Mouse (Mus musculus) gastrocnemius, postnatal 25 days (tissue): ENCODE measurements around the gene Patj. TPM values are rescaled to one million over a fixed set of nuclear protein-coding genes. Genes with fewer than 3 reads are reported as not detected.
"Not testable (repeated sequence)": the region's sequence is repeated elsewhere in the genome, so short reads cannot be mapped to it uniquely, and the experiment has no call there.

ENCODE experiments used
- DNase-seq: peaks from one replicate; pipeline ENCODE4 v3.0.0; 2022
- total RNA-seq, 2 experiments: library from RNA; stranded (reverse); gene quantifications; 1 replicate in 1 of 2; 2 replicates in 1 of 2; pipeline ENCODE4 v1.2.3; 2021

The Patj gene
- total RNA-seq, 2 experiments from 2014 or later: 1.6 to 2.6 TPM

DNA sequence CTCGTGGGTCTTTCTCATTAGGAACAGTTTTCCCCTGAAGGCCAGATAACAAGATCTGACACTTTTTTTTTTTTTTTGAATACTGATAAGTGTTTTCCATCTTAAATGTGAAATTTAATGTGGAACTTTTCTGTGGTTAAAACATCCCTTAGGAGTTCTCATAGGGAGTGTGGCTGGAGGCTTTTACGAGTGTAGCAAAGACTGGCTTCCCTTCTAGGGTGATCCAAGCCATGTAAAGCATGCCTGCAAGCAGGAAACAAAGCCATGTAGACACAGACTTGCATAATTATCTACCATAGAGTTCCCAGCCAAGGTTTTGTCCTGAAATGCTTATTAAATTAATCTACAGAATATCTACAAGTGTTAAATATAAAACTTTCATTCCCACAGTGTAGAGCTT, 263.4 kb downstream of the Patj start:
- DNase-seq: no peak

DNA sequence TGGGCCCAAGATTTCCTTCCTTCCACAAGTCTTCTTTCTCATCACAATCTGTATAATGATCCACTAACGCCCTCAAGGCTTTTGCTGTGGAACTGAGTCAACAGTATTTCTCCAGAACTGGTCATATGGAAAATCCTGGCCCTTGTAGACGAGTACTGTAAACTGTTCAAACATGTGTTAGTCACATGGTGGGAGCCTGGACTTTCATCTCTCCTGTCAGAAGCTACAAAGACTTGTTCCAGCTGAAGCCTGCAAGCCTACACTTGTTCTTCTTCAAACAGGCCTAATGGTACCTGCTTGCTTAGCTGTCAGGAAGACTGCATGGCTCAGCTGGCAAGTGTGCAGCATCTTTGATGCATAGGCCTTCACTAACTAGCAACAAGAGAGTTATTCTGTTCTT, 264.9 kb downstream of the Patj start:
- DNase-seq: no peak

DNA sequence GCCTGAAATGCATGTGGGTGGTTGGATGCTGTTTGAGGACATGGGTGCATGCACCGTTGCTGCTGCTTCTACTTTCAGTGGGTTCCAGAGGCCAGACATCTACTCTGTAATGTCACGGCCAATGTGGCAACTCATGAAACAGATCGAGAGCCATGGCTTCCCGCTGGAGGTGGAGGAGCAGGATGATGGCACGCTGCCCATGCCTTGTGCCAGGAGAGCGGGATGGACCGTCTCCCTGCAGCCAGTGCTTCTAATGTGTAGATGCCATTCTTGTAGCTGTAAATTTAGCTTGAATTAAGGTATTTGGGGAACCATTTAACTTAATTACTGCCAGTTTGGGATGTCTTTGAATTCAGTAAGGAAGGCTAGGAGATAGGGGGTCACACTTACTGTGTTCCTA, 270.3 kb downstream of the Patj start:
- DNase-seq: no peak

DNA sequence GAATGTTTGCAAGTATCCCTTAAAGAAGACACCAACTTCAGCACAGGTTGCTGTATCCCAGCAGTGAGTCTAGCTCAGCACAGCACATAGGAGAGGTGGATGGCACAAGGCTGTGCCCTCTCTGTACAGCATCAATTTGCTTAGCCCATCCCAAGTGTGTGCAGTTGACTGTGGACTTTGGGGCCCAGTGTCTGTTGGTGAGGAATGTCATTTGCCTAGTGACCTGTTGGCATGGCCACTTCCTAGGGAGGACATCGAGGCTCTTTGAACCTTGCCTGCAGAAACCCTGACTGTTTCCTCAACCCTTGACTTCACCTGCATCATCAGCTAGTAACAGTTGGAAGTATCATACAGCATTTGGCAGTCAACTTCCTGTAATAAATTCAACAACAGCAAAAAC, 270.9 kb downstream of the Patj start:
- no peak for DNase-seq

- DNase-seq: no peak
These were observed 271.4 kb downstream of the Patj start for GRCm38 (mm10) chr4:98667009-98667408.

DNA sequence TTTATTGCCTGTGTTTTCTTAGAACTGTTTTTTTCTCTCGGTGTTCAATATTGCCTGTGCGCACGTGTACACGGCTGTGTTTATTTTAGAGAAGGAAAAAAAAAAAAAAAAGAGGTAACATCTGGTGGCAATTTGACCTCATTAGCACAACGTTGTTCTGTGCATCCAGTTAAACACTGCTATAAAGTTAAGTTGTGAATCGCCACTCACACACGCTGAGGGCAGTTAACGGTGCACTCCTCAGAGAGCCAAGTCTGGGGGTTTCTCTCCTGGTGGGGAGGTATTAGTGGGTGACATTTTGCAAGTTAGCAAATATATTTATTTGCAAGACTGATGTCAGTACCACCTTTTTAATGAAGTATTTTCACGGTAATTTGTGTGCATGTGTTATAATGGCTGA, 281.9 kb downstream of the Patj start:
- DNase-seq: no peak

- no peak for DNase-seq
These were observed 291.2 kb downstream of the Patj start for GRCm38 (mm10) chr4:98686678-98687267.

- no peak for DNase-seq
These were observed 292.5 kb downstream of the Patj start for GRCm38 (mm10) chr4:98688116-98688515.

- DNase-seq: no peak
These were observed 292.9 kb downstream of the Patj start for GRCm38 (mm10) chr4:98688520-98688919.

GRCm38 (mm10) chr4:98689988-98690387, 294.4 kb downstream of the Patj start:
- no peak for DNase-seq

- DNase-seq: no peak
These were observed 298.0 kb downstream of the Patj start for GRCm38 (mm10) chr4:98693465-98694185.

DNA sequence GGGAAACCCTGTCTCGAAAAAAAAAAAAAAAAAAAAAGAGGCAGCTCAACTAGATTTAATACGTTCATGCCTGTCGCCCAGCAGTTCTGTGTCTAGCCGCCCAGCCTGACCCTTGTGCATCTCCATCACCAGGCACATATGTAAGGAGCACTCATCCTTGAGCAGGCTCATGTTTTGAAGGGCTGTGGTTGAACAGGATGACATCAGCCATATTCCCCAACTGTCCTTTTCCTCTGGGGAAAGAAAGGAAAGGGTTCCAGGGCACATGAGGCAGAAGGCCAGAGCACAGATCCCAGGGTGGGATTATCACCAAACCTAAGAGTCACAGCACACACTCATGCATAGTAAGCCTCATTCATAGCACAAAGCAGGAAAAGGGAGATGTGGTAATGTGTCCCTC, 302.3 kb downstream of the Patj start:
- DNase-seq: no peak

DNA sequence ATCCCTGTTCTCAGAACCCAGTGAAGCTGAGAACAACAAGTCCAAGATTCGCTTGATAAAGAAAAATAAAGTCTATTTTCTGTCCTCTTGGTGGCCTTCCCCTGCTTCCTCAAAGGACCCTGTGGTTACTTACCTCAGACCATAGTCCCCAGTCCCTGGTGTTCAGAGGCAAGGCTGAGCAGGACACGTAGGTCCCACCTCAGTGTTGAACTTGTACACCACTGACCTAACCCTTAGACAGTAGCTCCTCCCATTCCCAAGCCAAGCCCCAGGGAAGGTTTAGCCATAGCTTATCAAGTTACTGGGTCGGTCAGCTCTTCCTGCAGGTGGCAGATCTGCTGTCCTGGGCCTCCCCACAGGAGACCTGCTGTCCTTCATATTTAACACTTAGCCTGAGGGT, 303.3 kb downstream of the Patj start:
- DNase-seq: no peak

DNA sequence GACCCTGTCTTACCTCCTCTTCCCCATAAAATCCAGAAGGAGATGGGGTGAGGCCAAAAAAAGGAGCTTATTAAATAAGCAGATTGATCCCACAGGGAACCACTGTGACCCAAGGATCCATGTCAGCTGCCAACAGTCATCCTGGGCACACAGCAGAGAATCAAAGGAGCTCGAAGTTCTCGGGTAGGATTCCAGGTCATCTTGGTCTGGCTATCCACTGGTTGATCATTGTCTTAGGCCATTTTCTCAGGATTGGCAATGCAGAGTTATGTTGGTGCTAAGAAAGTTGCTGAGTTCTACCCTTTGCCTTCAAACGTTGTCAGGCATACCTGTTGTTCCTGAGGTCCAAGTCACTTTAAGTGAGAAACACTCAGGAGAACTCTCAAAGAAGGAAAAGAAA, 304.6 kb downstream of the Patj start:
- no peak for DNase-seq

DNA sequence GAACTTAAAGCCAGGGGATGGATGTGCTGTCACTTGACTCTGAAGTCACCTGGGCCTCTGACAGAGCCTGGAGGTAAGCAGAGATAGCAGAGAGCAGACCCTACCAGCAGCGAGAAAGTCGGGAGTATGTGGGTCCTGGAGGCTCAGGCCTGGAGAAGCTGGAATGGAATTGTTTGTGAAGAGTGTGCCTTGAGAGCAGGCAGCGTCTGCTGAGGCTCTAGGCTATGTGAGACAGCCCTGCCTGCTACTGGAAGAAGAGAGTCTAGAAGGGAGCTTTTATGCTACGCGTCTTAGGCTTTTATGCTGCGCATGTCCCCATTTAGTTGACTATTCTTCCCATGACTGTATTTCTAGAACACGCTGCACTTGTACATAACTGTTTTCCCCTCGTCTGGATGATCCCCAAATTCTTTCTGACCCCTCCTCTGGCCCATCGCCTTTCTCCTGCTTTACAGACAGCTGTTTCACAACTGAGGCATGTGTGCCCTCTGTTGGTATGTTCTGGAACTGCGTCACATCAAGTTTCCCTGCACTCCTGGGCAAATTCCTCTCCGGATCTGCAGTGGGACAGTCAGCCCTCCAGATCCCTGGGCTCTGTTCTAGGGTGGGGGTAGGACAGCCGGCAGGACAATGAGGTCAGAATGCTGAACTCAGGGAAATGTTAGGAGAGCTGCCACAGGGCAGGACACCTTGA, 306.8 kb downstream of the Patj start:
- DNase-seq: peak; percentile 21

GRCm38 (mm10) chr4:98710891-98711290, 315.3 kb downstream of the Patj start:
- DNase-seq: no peak

DNA sequence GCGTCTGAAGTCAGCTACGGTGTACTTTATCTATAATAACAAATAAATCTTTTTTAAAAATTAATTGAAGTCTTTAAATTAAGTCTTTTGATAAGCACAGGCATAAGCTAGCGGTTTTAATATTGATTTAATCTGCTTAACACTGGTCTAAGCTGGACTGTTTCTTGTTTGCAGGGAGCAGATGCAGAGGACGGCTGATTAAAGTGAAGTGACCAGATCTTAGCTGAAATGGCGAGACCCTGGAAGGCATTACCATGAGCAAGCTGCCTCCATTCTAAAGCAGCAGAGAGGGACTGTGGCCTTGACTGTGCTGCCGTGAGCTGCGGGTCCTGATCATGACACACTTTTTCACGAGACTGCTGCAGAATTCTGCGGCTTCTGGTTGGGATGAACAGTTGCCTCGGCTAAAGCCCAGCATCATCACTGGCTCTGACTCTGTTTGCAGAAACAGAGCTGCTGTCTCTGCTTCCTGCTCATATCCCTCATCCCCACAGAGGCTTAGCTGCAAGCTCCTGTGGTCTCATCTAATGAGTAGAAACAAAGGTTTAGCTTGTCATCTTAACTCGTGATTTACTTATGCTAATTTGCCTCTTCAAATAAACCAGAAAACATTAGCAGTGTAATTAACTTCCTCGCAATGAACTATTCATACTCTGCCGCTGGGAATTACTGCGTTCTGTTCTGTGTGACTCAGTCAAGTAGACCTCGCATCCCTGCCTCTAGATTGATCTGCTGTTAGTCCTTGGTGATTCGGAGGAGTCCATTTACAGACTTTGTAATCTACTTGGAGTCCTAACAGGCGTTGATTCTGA, 322.4 kb downstream of the Patj start:
- no peak for DNase-seq

DNA sequence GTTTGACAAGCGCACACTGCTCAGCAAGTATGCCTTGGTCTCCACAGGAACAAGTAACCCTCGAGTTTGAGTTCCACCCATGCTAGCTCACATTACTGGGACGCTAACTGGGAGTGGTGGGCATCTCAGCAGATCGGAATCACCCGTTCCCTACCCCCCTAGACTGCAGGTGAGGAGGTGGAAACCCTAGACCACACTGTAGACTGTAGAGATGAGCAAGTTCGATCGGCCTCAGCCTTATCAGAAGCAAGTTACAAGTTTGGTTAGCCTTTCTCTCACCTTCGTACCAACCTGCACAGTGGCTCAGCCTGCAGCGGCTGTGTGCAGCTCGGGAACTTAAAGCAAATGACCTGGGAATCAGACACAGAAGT, 322.9 kb downstream of the Patj start:
- no peak for DNase-seq

DNA sequence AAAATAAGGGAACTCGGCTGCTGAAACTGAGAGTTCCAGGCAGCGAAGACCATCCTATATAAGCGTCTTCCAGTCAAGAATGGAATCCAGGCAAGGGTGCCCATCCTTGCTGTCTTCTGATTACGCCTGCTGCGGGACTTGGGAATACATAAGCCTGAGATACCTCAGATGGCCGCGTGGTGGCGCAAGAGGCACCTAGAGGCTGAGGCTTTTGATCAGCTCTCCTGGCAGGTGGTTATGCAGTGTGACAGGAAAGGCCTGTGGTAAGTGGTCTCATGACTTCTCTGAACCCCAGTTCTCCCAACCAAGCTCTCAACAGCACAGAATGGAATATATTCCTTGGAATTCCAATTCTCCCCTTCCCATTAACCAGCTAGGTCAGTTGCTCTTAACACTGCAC, 326.9 kb downstream of the Patj start:
- peak; percentile 11 for DNase-seq

DNA sequence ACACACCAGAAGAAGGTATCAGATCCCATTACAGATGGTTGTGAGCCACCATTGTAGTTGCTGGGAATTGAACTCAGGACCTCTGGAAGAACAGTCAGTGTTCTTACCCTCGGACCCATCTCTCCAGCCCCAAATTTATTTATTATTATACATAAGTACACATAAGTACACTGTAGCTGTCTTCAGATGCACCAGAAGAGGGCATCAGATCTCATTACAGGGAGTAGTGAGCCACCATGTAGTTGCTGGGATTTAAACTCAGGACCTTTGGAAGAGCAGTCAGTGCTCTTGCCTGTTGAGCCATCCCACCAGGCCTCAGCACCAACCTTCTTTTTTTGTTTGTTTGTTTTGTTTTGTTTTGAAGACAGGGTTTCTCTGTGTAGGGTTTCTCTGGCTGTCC, 329.1 kb downstream of the Patj start:
- DNase-seq: not testable (repeated sequence)

DNA sequence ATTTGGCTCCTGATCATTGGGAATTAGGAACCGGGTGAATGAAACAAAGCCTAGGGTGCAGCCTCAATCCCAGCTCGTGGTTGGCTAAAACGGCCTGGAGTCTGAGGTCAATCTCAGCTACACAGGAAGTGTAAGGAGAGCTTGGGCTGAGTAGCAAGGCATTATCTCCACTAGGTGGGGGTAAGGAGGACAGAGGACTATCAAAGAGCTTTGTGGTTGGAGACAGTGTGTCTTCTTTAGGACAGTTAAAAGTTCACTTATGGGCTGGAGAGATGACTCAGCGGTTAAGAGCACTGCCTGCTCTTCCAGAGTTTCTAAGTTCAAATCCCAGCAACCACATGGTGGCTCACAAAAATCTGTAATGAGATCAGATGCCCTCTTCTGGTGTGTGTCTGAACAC, 329.9 kb downstream of the Patj start:
- DNase-seq: no peak

DNA sequence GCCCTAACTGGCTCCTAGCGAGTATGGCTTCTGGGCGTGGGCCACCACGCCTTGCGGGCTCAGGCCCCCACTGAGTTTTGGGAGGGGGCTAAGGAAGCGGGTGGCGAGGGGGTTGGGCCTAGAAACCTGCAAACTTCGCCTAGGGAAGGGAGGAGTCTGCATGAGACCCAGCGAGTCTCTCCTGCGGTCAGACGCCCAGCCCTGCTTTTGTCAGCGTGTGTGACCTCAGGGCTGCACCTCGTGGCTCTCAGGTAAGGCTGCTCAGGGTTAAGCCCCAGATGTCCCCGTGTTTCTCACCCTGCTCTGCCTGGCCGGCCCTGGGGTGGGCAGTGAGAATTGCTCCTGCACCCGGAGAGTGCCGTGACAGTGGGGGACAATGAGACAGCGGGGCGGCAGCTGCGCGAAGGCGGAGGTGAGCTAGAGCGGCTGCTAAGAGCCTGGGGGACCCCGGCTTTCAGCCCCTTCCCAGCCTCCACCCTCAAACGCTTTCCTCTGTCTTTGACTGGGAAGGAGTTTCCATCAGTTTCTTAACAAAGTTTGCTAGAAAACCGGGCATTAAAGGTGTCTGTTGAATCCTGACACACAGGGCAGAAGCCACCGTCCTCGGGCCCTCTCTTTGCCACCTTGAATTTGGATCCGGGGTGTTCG, 331.1 kb downstream of the Patj start, which contains the start of gene L1td1:
Gene L1td1 (plus strand): TSS at position 145 of the 648 bp plus-strand sequence.
- no peak for DNase-seq
